Mouse (Mus musculus) lung, embryonic 14.5 days (tissue): ENCODE measurements at regions not wholly inside any gene's neighbourhood (a gene's known extent, or its start where the extent isn't known, plus 50 kb on each side); places are given as distances from the start of the nearest gene placed in this dataset.

Source experiments
- ATAC-seq: fragments of 200-750 bp; cut with Nextera tagmentation; 2 replicates; pipeline ENCODE4 v1.8.0; 2017; ENCODE audit warnings: mild to moderate bottlenecking, moderate TSS enrichment, moderate library complexity; ENCODE audit not compliant: insufficient read depth
- DNase-seq: peaks from one replicate; pipeline ENCODE4 v3.0.0-alpha.2; 2015
- H3K27ac ChIP-seq: fragments of 300-500 bp; sonication (generic); 2 replicates; pipeline ENCODE4 v1.5.1; 2014; ENCODE audit warnings: low read depth, mild to moderate bottlenecking, moderate library complexity
- H3K27me3 ChIP-seq: fragments of 300-500 bp; sonication (generic); 2 replicates; pipeline ENCODE4 v1.6.1; 2014; ENCODE audit warnings: low read length, control low read depth; ENCODE audit not compliant: insufficient read depth
- H3K36me3 ChIP-seq: fragments of 300-500 bp; sonication (generic); 2 replicates; pipeline ENCODE4 v1.6.1; 2014; ENCODE audit warnings: control low read depth; ENCODE audit not compliant: insufficient read depth
- H3K4me1 ChIP-seq: fragments of 300-500 bp; sonication (generic); 2 replicates; pipeline ENCODE4 v1.6.1; 2014; ENCODE audit warnings: antibody characterized with exemption, control low read depth; ENCODE audit not compliant: insufficient read depth
- H3K4me2 ChIP-seq: fragments of 300-500 bp; sonication (generic); 2 replicates; pipeline ENCODE4 v1.6.1; 2014; ENCODE audit warnings: mild to moderate bottlenecking
- H3K4me3 ChIP-seq: fragments of 300-500 bp; sonication (generic); 2 replicates; pipeline ENCODE4 v1.5.1; 2014; ENCODE audit warnings: low read depth, low read length
- H3K9ac ChIP-seq: fragments of 300-500 bp; sonication (generic); 2 replicates; pipeline ENCODE4 v1.6.1; 2014
- H3K9me3 ChIP-seq: fragments of 300-500 bp; sonication (generic); 2 replicates; pipeline ENCODE4 v1.6.1; 2016; ENCODE audit warnings: low read depth, low read length, control low read depth
- CTCF ChIP-seq: IDR thresholded peaks from 2 replicates; pipeline ENCODE4 v1.5.1; 2016; ENCODE audit warnings: antibody characterized with exemption, low read depth
- WGBS: fragments of 180-500 bp; shearing (Covaris S2); extraction: QIAGEN DNeasy Blood & Tissue Kit; methylation state at CpG from one replicate; pipeline ENCODE4 v1.1.7; 2014; 5-methylcytosine and 5-hydroxymethylcytosine counted together

DNA sequence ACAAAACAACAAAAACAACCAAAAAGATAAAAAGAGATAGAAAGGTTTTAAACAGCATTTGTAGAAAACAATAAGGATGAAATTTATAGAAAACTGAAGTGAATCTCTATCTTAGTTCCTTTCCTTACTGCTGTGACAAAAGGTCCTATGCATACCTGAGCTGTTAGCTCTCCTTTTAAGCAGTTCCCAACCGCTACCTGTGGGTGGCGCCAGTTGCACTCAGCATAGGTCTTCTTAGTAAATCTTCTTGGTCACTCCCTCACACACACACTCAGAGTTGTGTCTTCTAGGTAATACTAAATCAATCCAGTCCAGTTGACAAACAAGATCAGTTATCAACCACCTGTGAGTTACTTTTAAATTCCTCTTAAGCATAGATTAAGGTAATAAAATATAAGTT lies 355.5 kb upstream of the Prkcq start:
- Histone ChIP-seq H3K27me3 (no peaks in the 10 kb centered on the region), H3K9ac (no peak overlapping the region), H3K27ac (no peak overlapping the region), H3K9me3 (no peaks in the 10 kb centered on the region), H3K4me3 (no peak overlapping the region), H3K4me1 (no peaks in the 10 kb centered on the region), H3K4me2 (no peak overlapping the region), H3K36me3 (no peaks in the 10 kb centered on the region)
- 0 out of 2 replicates have a peak, but pooled peaks have one; percentile 4 for TF ChIP-seq CTCF
- DNase-seq (no peak), ATAC-seq (no peak)
- 13% methylated on average over 2 of the region's 2 CpGs for WGBS

DNA sequence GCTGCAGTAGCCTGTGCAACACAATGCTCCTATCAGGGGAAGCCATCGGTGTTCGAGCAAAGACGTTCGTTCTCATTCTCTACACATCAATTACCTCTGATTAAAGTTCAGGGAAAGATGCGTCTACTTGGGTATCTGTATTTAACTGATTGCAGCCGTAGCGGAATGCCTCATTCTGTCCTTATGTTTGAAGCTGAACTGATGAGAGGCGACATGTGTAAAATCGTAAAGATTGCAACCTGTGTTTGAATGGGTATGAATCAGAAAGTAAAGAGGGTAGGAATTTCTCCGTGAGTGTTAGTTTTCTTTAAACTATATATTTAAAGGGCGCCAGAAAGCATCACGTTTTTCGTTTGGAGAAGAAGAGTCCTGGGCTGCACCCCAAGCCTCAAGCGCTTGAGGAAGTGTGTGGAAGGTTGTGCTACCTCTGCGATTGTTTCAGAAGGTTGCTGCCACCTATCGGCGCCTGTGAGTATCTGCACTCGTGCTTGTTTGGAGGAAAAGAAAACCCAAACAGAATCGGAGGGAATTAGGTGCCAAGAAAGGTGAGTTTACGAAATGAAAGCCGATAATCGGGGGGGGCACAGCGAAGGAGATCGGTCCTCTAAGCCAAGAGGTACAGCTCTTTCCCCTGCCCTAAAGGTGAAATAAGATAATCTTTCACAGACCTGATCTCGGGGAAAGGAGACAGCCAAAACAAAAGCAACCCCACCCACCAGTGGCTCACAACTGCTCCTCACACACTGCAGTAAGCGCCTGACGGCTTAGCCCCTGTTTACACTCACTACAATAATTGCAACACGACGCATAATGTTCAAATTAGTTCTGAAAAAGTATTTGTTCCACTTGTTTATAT lies 346.4 kb upstream of the Prkcq start:
- Histone ChIP-seq H3K27me3 (no peaks in the 10 kb centered on the region), H3K9ac (peak overlapping the region; percentile 47; the same call in 1 of the 2 replicates), H3K36me3 (no peaks in the 10 kb centered on the region), H3K9me3 (no peaks in the 10 kb centered on the region), H3K4me3 (peak overlapping the region; percentile 37), H3K4me2 (peak overlapping the region; percentile 56), H3K27ac (no peak overlapping the region), H3K4me1 (no peaks in the 10 kb centered on the region)
- WGBS, result 26% methylated on average over 29 of the region's 29 CpGs
- peak; percentile 86 for ATAC-seq
- TF ChIP-seq CTCF, result peak; percentile 84
- DNase-seq, result peak; percentile 90

DNA sequence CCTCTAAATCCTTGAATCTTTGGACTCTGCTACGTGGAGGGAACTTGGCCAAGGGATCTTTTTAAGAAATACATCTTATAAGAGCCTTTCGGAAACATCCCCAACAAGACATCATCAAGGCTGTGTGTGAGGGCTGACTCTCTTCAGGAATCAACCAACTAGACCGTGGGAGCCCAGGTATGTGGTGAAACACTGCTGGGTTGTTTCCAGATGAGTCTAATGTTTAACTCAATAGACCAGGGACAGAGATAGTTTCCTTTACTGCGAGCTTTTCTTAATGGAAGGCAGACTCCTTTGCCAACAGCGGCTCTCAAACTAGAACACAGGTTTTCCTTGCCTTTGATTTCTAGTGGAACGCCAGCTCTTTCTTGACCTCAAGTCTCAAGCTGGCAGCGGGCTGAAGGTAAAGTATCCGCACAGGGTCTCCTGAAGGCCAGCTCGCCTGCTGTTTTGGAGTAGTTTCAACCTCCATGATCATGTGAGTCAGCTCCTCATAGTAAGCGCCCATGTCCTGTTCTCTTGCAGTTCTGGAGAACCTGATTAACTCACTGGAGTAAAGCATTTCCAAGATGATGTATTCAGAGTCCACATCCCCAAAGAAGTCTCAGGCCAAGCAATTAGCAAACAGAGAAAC lies 345.7 kb upstream of the Prkcq start:
- Histone ChIP-seq H3K36me3 (no peaks in the 10 kb centered on the region), H3K27me3 (no peaks in the 10 kb centered on the region), H3K9ac (peak overlapping the region; percentile 47; the same call in 1 of the 2 replicates), H3K4me3 (no peak overlapping the region), H3K9me3 (no peaks in the 10 kb centered on the region), H3K4me1 (no peaks in the 10 kb centered on the region), H3K27ac (no peak overlapping the region), H3K4me2 (peak overlapping the region; percentile 56)
- WGBS, result 71% methylated on average over 10 of the region's 10 CpGs
- no peak for ATAC-seq
- DNase-seq, result no peak
- TF ChIP-seq CTCF, result no peak

DNA sequence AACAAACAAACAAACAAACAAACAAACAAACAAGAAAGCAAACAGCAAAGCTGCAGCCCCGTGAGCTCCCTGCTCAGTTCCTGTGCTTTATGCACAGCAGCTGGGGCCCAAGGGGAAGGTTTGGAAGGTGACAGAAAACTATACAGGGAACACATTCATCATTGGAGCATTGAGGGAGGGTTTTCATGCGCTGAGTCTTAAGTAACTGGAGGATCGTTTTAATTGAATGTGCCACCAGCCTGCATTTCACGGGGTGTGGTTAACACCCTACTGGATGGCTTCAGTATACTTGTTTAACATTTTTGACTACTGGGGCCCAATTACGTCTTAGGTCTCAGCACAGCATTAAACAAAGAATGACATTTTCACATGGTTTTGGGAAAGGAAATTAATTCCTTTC lies 331.9 kb upstream of the Prkcq start:
- no peak overlapping the region for H3K9ac ChIP-seq
- 48% methylated on average over 5 of the region's 5 CpGs for WGBS
- H3K9me3 ChIP-seq, result no peaks in the 10 kb centered on the region
- no peaks in the 10 kb centered on the region for H3K27me3 ChIP-seq
- no peaks in the 10 kb centered on the region for H3K4me1 ChIP-seq
- H3K36me3 ChIP-seq, result no peaks in the 10 kb centered on the region
- TF ChIP-seq CTCF, result no peak
- ATAC-seq, result no peak
- H3K4me2 ChIP-seq, result no peak overlapping the region
- H3K4me3 ChIP-seq, result no peak overlapping the region
- DNase-seq, result no peak
- H3K27ac ChIP-seq, result no peak overlapping the region

DNA sequence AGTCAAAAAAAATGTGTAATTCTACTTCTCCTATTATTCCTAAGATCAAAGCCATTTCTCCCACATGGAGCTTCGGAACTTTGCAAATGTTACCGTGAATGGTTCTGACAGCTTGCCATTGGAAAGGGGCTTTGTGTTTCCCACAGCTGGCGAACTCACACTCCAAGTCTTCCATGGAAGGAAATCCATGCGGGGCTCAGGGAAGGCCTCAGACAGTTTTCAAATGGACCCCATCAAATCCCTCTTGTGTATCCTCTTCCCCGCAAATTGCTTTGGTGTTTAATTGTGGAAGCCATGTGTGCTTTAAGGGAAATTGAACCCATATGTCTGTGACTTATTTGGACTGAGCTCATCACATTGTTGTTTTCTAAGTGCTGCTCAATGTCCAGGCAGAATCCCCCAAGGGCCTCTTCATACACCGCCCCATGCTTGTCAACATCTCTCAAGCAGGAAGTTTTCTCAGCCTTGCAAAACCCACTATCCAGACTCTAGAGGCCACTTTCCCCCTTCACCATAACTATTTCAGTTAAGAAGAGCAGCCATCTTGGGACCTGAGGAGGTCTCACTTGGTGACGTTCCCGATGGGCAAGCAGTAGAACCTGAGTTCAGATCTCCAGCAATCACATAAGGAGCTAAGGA lies 310.1 kb upstream of the Prkcq start:
- Histone ChIP-seq H3K9ac (no peak overlapping the region), H3K36me3 (no peaks in the 10 kb centered on the region), H3K9me3 (no peaks in the 10 kb centered on the region), H3K27me3 (no peaks in the 10 kb centered on the region), H3K4me3 (no peak overlapping the region), H3K27ac (no peak overlapping the region), H3K4me1 (no peaks in the 10 kb centered on the region), H3K4me2 (no peak overlapping the region)
- 73% methylated on average over 8 of the region's 8 CpGs for WGBS
- no peak for TF ChIP-seq CTCF
- ATAC-seq, result no peak
- no peak for DNase-seq

DNA sequence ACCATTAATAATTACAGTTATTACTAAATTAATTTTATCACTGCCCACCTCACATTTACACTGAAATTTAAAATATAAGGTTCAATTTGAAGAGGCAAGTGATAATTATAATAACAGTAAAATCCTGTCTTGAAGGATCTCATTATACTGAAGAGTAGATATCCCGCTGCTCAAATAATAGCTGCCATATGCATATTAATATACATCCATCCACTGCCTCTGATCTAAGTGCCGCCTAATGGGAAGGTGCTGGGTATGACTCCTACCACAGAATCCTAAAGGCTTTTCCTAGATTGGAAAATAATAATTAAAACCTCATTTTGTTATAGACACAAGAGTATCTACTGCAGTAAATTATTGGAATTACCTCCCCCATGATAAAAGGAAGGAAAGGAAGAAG lies 307.5 kb upstream of the Prkcq start:
- Histone ChIP-seq H3K36me3 (no peaks in the 10 kb centered on the region), H3K9me3 (no peaks in the 10 kb centered on the region), H3K27me3 (no peaks in the 10 kb centered on the region), H3K27ac (no peak overlapping the region), H3K4me3 (no peak overlapping the region), H3K4me2 (no peak overlapping the region), H3K4me1 (no peaks in the 10 kb centered on the region), H3K9ac (no peak overlapping the region)
- DNase-seq (no peak), ATAC-seq (no peak)
- no peak for TF ChIP-seq CTCF
- 81% methylated on average over 2 of the region's 2 CpGs for WGBS

DNA sequence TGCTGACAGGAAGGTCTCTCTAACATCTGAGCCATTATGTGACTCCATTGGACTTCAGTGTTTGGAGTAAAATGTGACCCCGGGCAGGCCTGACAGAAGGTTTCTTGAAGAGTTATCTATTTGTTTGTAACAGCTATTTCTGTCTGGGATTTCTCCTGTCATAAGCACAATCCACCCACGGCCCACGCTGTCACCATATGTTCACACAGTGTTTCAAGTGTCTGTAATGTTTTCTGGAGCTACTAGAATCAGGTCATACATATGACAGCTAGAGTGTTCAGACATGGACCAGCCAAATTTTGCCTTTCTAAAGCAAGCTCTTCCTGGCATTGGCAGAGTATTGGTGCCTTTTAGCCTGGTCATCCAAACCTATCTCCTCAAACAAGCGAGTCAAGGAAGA lies 297.6 kb upstream of the Prkcq start:
- Histone ChIP-seq H3K36me3 (no peaks in the 10 kb centered on the region), H3K27me3 (no peaks in the 10 kb centered on the region)

More for the DNA sequence above, 297.6 kb upstream of the Prkcq start:
- Histone ChIP-seq H3K4me2 (no peak overlapping the region), H3K9me3 (no peaks in the 10 kb centered on the region), H3K4me1 (no peaks in the 10 kb centered on the region), H3K9ac (no peak overlapping the region), H3K4me3 (no peak overlapping the region), H3K27ac (no peak overlapping the region)
- WGBS, result 72% methylated on average over 4 of the region's 4 CpGs
- no peak for TF ChIP-seq CTCF
- ATAC-seq (no peak), DNase-seq (no peak)
